Mouse (Mus musculus) urinary bladder, postnatal 4 days (tissue): ENCODE measurements at regions not wholly inside any gene's neighbourhood (a gene's known extent, or its start where the extent isn't known, plus 50 kb on each side); places are given as distances from the start of the nearest gene placed in this dataset.

Source experiments
- DNase-seq, 2 experiments: peaks; one replicate each; pipeline ENCODE4 v3.0.0; 2021 to 2022; ENCODE audit warnings: low spot score in 2 of 2

DNA sequence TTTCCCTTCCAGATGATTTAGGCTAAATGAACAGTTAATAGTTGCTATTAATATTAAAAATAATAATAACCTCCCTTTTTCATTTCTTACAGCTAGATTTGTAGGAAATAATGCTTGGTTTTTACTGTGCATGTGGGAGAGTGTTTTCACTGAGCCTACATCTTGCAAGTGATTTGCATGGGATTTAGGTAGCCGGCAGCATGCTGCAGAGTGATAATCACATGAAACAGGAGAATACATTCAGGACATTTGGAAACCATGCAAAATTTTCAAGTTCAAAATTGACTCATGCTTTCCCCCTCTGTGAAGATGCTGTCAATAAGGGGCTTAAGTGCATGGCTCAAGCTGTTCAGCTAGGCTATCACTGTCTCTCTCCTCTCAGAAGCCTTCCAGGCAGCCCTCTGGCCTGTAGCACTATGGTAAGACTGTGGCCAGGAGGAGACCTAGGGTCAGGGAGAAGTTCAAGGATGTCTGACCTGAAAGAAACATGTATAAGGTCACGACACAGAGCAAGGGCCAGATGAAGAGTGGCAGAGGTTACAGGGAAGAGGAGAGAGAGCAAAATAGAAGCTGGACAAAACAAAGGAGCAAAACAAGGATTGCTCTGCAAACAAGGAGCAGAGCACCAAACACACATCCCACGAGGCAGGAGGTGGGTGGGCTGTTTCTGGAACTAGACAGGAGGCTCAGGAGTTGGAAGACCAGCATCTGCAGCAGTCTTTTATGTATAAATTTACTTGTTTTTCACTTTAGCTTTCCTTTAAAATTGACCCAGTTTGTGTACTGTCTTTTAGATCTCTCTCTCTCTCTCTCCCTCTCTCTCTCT, 177.5 kb downstream of the Tmem161b start:
- DNase-seq, result no peak

DNA sequence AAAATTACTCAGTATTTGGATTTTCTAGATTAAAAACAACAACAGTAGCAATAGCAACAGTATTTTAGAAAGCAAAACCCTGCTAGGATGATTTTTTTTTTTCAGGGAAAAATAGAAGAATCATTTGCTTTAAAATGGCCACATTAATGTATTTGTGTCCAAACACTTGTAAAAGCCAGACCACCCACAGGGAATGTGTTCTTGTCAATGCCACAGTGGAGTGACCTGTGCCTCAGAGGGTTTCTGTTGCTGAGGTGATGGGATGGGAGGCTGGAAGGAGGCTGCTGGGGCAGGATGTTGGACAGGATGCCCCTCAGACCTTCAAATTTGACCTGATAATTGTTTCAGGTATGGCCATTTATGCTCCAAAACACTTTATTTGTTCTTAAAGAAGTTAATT, 178.9 kb downstream of the Tmem161b start:
- no peak for DNase-seq

DNA sequence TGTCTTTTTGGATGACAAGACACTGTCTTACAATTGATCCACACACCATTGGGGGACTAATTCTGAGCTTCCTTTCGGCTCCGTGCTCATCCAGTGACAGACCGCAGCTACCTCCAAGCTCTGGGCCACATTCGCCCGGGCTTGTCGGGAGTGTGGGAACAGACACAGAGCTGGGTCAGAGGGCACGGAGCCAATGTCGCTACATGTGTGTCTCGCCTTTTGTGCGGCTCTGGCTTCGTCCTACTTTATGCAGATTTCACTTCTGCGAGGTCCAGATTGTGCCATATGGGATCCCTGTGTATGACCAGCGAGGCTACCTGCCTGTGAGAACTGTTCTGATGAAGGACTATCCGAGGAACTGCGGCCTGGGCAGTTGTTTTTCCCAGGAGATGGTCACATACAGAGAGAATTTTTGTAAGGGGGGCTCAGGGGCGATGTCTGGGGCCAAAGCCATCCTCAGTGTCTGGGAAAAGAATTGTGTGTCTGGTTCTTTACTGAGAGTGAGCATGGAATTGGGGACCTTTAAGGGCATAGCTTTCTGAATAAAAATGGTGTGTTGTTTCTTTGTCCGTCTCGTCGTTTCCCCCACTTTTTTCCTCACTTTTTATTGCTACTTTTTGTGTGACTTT, 182.6 kb downstream of the Tmem161b start:
- no peak for DNase-seq

DNA sequence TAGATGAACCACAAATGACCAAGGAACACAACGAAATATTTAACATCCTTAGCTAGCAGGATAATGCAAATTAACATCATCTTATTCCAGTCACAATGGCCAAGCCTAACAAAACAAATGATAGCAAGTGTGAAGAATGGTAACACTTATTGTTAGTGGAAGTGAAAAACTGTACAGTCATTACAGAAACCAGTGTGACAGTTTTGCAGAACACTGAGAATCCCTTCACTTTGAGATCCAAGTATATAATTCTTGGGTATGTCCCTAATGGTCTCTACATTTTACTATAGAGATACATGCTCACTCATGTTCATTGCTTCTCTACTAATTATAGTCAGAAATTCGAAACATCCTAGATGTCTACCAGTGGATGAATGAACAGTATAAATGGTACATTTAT, 212.3 kb downstream of the Tmem161b start:
- DNase-seq, result no peak

DNA sequence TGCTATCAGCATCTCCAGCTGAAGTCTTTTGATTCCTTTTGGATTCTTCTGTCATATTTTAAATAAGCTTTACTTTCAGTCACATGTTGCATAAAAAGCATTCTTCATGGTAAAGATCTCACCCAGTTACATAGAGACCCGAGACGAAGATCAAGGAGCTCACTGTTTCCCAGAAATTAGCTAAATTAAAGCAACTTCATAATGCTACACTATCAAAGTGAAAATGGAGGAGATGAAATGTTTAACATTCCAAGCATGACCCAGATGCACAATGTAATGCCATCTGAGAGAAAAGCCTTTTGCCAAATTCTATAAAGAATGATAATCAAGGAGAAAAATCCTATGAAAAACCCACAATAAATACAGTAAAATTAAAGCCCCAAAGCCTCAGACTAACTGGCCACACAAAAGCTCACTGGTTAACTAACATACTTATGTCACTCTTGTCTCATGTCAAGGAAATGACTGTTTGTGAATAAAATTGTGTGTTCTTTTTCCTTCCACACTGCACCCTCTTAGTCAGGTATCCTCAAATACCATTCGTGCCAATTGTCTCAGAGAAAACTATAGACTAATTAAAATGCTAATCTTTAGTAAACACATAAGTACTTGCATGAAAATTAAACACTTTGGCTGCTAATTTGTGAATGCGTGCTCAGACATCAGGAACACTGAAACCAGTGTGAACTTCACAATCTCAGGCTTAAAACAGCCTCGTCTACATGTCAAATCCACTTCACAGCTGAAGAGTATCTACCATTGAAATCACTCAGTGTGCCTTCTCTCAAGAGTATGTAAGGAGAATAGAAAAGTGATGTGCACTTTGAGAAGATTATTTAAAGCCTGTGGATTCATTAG, 215.7 kb downstream of the Tmem161b start:
- DNase-seq, result no peak

DNA sequence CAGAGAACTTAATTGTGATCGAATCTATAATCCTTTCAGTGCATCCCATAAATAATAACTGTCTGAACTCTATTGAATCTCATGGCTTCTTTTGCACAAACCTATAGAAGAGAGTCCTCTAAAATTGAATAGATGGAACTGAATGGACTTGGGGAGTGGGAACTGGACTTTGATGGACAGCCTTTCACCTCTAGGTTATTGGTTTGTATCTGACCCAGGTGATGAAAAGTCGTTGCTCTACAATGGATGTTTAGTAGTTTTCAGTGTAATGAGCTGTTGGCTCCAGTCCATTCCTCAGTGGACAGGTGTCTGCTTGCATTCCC, 216.3 kb downstream of the Tmem161b start:
- DNase-seq, result no peak

DNA sequence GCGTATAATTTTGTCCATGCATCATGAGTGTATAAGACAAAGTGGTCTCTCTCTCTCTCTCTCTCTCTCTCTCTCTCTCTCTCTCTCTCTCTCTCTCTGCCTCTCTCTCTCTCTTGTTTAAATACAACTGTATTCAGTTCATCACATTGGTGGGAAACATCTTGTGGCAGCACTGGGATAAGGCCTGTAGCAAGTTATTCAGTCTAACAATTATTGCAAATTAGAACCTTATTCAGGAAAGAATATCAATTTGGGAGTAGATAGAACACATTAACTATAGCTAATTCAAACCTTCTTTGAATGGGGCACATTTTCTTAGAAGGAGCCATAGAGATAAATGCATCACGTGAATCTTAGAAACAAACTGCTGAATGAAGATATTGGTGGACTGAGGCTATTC, 226.4 kb downstream of the Tmem161b start:
- DNase-seq, result no peak

DNA sequence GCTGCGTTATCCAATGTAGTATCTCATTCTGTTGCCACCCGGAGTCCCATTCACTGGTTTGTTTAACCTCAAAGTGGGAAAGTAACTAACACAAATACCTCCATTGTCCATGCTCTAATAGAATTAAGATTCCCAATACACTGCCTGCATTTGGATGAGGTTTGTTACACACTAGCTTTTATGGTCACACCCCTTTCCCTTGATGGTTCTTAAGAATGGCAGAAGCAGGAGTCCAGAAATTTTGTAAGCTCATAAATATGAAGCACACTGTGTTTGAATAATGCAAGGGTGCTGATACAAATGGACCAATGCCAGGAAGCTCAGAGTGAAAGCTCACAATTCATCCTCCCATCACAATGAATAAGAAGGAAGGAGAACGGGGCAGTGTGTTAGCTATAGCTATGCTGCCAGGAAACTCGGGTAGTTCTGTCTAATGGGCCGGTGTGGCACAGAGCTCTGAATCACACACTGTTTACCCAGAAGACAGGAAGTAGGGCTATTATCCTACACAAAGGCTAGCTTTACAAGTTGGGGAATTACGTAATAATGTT, 227.0 kb downstream of the Tmem161b start:
- no peak for DNase-seq
